Comparison of ENCODE assay signal across 29 mouse cellular contexts in genomic region chr9:73012629-73013028, GRCm38 (mm10). TPM values are rescaled to one million over a fixed set of nuclear protein-coding genes. Genes with fewer than 3 reads are reported as not detected.
DNase-seq lines count a peak whose midpoint lies in the region; TF ChIP-seq lines count a peak whose summit lies in the region.
"Had no signal": no experiment of that assay in that cellular context is flagged by ENCODE, and none has a peak within 500 bp of the region (broad histone marks: within the 10 kb centered on the region; RNA-seq: fewer than 3 reads in every experiment).

No protein-coding gene starts in this region.

- no peaks in the 10 kb centered on the region for H3K27me3 ChIP-seq in heart, adult 2 months (ENCODE audit: control insufficient read depth, insufficient read depth, low read length)
- H3K27me3 ChIP-seq: embryonic facial prominence, embryonic 15.5 days; hindbrain, embryonic 15.5 days; intestine, embryonic 15.5 days; limb, embryonic 12.5 days; lung, embryonic 15.5 days; neural tube, embryonic 12.5 days had no signal

- WGBS in heart, adult 2 months = 93% methylated on average over 4 of the region's 4 CpGs

- intact Hi-C loops in heart, adult 2 months (cut with DNase I) = no loop called here
- intact Hi-C loops in heart, postnatal 36 days (cut with DNase I) = no loop called here
- intact Hi-C loops in left cerebral cortex, adult 2 months (cut with DNase I) = no loop called here

- H3K79me2 ChIP-seq in heart, adult 2 months (replicated peaks; ENCODE audit: control insufficient read depth, insufficient read depth, low read length) = no peaks in the 10 kb centered on the region

- no peak overlapping the region for H3K27ac ChIP-seq in heart, adult 2 months
- H3K27ac ChIP-seq in left cerebral cortex, adult 2 months = no peak overlapping the region
- H3K27ac ChIP-seq: embryonic facial prominence, embryonic 15.5 days; hindbrain, embryonic 15.5 days; intestine, embryonic 15.5 days; limb, embryonic 12.5 days; lung, embryonic 15.5 days; macrophage; midbrain, embryonic 10.5 days; neural tube, embryonic 12.5 days had no signal

- no peaks in the 10 kb centered on the region for H3K36me3 ChIP-seq in heart, adult 2 months (ENCODE audit: control insufficient read depth, insufficient read depth, low read length)

- DNase-seq in heart, adult 2 months = no peak
- no peak for DNase-seq in heart, postnatal 36 days
- no peak for DNase-seq in left cerebral cortex, adult 2 months (ENCODE audit: extremely low spot score in 1 of 2, low spot score in 2 of 2)
- DNase-seq in left cerebral cortex, adult 11 months (ENCODE audit: low spot score) = no peak
- DNase-seq in 3T3-L1 (ENCODE audit: low read depth, low spot score) = peak; percentile 12
- DNase-seq in NIH3T3 (ENCODE audit: low read depth) = peak; percentile 2
- no peak for DNase-seq in natural killer cell, adult 2 months (ENCODE audit: low spot score in 2 of 2)
- no peak for DNase-seq in adrenal gland, adult (ENCODE audit: inconsistent age in 2 of 2, low spot score in 1 of 2)
- DNase-seq: B cell, adult 2 months; cerebellum, adult 2 months; cerebellum, postnatal 36 days; gastrocnemius, postnatal 25 days; heart, adult 18-20 months; right cerebral cortex, postnatal 14 days had no signal

- no peaks in the 10 kb centered on the region for H3K4me1 ChIP-seq in heart, adult 2 months (ENCODE audit: control insufficient read depth, insufficient read depth, low read length)
- H3K4me1 ChIP-seq: embryonic facial prominence, embryonic 15.5 days; hindbrain, embryonic 15.5 days; intestine, embryonic 15.5 days; limb, embryonic 12.5 days; lung, embryonic 15.5 days; midbrain, embryonic 10.5 days; neural tube, embryonic 12.5 days had no signal

- H3K4me3 ChIP-seq in heart, adult 2 months = no peak overlapping the region
- H3K4me3 ChIP-seq in left cerebral cortex, adult 2 months = no peak overlapping the region
- H3K4me3 ChIP-seq: embryonic facial prominence, embryonic 15.5 days; hindbrain, embryonic 15.5 days; intestine, embryonic 15.5 days; limb, embryonic 12.5 days; lung, embryonic 15.5 days; midbrain, embryonic 10.5 days; neural tube, embryonic 12.5 days had no signal

- TF ChIP-seq EP300 in heart, adult 2 months (IDR thresholded peaks at IDR 0.05; ENCODE audit: insufficient read depth, low read depth, low read length) = no peak

- no peak for TF ChIP-seq POLR2A in heart, adult 2 months (IDR thresholded peaks at IDR 0.05; ENCODE audit: insufficient read depth, low read depth, low read length)

- H3K9ac ChIP-seq in heart, adult 2 months (ENCODE audit: low read depth, low read length) = no peak overlapping the region
- H3K9ac ChIP-seq: embryonic facial prominence, embryonic 15.5 days; hindbrain, embryonic 15.5 days; intestine, embryonic 15.5 days; limb, embryonic 12.5 days; lung, embryonic 15.5 days; neural tube, embryonic 12.5 days had no signal

- TF ChIP-seq CTCF in heart, adult 2 months (IDR thresholded peaks at IDR 0.05) = peak; percentile 15; the same call in 1 of the 2 replicates
- peak; percentile 29 for TF ChIP-seq CTCF in left cerebral cortex, adult 2 months (IDR thresholded peaks at IDR 0.05)

RNA-seq across cellular contexts. Expression of gene Ccpg1, which starts 27.4 kb away (rescaled TPM):
- total RNA-seq in heart, adult 2 months (2021) = 100 to 1,000 TPM in 1 of 2 experiments, 10 to 100 TPM in 1; 86.5 to 108 TPM
- 15.5 and 28.3 TPM in 2 replicates for polyA plus RNA-seq in heart, adult 2 months (2012; rRNA removed)
- 10 to 100 TPM; 81.3 to 92.5 TPM for total RNA-seq in heart, postnatal 36 days (2021)
- 100 to 1,000 TPM; 124 to 128 TPM for total RNA-seq in left cerebral cortex, adult 2 months (2021)

RNA-seq across cellular contexts. Expression of gene Ccpg1os, which starts 27.4 kb away (rescaled TPM):
- 1 to 10 TPM; 6.1 to 8.3 TPM for total RNA-seq in heart, adult 2 months (2021)
- polyA plus RNA-seq in heart, adult 2 months (2012; rRNA removed) = 7.5 and 10.1 TPM in 2 replicates
- total RNA-seq in heart, postnatal 36 days (2021) = 1 to 10 TPM; 8.9 to 9.7 TPM
- 10 to 100 TPM in 1 of 2 experiments, 1 to 10 TPM in 1; 9.2 to 10.8 TPM for total RNA-seq in left cerebral cortex, adult 2 months (2021)

RNA-seq across cellular contexts. Expression of gene Pigb, which starts 27.5 kb away (rescaled TPM):
- total RNA-seq in heart, adult 2 months (2021) = 1 to 10 TPM; 1.6 to 2.2 TPM
- polyA plus RNA-seq in heart, adult 2 months (2012; rRNA removed) = 4.5 and 6.1 TPM in 2 replicates
- total RNA-seq in heart, postnatal 36 days (2021) = 1 to 10 TPM; 2.0 to 2.4 TPM
- 10 to 100 TPM; 15.4 to 16.2 TPM for total RNA-seq in left cerebral cortex, adult 2 months (2021)

RNA-seq across cellular contexts. Expression of gene Rab27a, which starts 32.0 kb away (rescaled TPM):
- 1 to 10 TPM; 4.5 to 5.6 TPM for total RNA-seq in heart, adult 2 months (2021)
- 2.3 TPM in 2 replicates for polyA plus RNA-seq in heart, adult 2 months (2012; rRNA removed)
- 1 to 10 TPM; 3.6 to 4.4 TPM for total RNA-seq in heart, postnatal 36 days (2021)
- 1 to 10 TPM; 7.5 to 8.9 TPM for total RNA-seq in left cerebral cortex, adult 2 months (2021)

RNA-seq across cellular contexts. Expression of gene Gm44503, which starts 54.0 kb away (rescaled TPM):
- total RNA-seq in heart, adult 2 months (2021) = under 1 TPM; 0.31 to 0.34 TPM
- not detected in 2 replicates for polyA plus RNA-seq in heart, adult 2 months (2012; rRNA removed)
- total RNA-seq in heart, postnatal 36 days (2021) = not detected
- total RNA-seq in left cerebral cortex, adult 2 months (2021) = not detected
- total RNA-seq: adrenal gland, adult 18-20 months; adrenal gland, postnatal 4 days; gastrocnemius, postnatal 25 days; heart, adult 18-20 months; hematopoietic stem cell, adult 5-6 weeks had no signal
- polyA plus RNA-seq: embryonic facial prominence, embryonic 15.5 days; forebrain, embryonic 14.5 days; heart, embryonic 14.5 days; hindbrain, embryonic 15.5 days; intestine, embryonic 15.5 days; kidney, embryonic 16.5 days; limb, embryonic 12.5 days; liver, embryonic 11.5 days; lung, embryonic 15.5 days; macrophage; midbrain, embryonic 10.5 days; neural tube, embryonic 12.5 days had no signal

Comparison
In these comparisons a context has a peak if more than half of its experiments do, and no peak if none do; other contexts are left out.
1. DNase-seq: peak in 3T3-L1 (single experiment) and NIH3T3 (single experiment); none in heart, adult 2 months (0 of 2), heart, postnatal 36 days (0 of 2), left cerebral cortex, adult 2 months (0 of 2), left cerebral cortex, adult 11 months (single experiment), natural killer cell, adult 2 months (0 of 2) and adrenal gland, adult (0 of 2).
2. RNA of gene Pigb, which starts 27.5 kb away (total RNA-seq): 15.4 to 16.2 TPM in left cerebral cortex, adult 2 months; 2.0 to 2.4 TPM in heart, postnatal 36 days and 1.6 to 2.2 TPM in heart, adult 2 months; every median in the first group is over 4 times any median in the second.